Mouse (Mus musculus): Measurements from ENCODE around the gene Irak2.

DNA sequence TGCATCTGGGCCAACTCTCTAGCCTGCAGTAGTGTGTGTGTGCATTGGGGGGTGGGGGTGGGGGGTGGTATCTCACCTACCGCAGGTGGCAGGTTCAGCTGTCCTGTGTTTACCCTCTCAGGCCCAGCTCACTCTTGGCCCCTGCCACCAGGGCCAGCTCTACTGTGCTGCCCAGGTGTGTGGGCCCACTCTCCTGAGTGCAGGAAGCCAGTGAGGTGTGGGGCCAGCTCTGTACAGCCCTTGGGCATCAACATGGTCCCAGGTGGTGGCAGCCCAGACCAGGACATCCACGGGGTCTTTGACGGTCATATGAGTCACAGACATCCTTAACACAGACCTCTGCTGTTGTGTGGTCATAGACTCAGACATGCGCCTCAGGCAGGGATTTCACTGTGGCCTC, 5.4 kb upstream of the Irak2 start:
- no peak for TF ChIP-seq GATA1 (IDR thresholded peaks at IDR 0.05; ENCODE audit: borderline replicate concordance, low read length)
- TF ChIP-seq FLI1 (IDR thresholded peaks at IDR 0.05; ENCODE audit: low read length) = no peak

Data from megakaryocyte, embryonic 14.5 days (primary cell).